Mouse (Mus musculus): ENCODE results near the gene Dll4. TPM values are rescaled to one million over a fixed set of nuclear protein-coding genes. Genes with fewer than 3 reads are reported as not detected.

The Dll4 gene
- total RNA-seq, 2 experiments from 2014 or later, result 16.7 to 22.5 TPM

GRCm38 (mm10) chr2:119367346-119367745 lies 41.8 kb downstream of the Dll4 start:
- intact Hi-C loops (cut with DNase I), result no loop called here

DNA sequence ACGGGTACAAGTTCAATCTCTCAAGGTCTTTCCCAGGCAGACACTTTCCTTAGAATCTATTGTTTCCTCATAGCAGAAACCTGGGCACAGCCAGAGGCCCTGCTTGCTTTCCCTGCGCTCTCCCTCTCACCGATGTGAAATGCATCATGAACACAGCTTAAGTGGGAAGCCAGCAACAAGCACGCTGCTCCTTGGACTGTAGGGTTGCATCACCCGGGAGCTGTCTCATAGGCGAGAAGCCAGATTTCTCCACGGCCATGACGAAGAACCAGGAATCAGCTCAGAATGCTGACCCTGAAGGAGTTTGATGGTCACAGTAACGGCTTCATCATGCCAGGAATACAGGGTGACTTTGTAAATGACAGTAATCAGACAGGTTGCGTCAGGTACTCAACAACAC lies 44.5 kb downstream of the Dll4 start:
- DNase-seq (ENCODE audit: low spot score), result no peak
- intact Hi-C loops (cut with DNase I), result no loop called here

More at GRCm38 (mm10) chr2:119367346-119367745, 41.8 kb downstream of the Dll4 start:
- no peak for DNase-seq (ENCODE audit: low spot score)

GRCm38 (mm10) chr2:119377286-119377685 lies 51.7 kb downstream of the Dll4 start:
- DNase-seq (ENCODE audit: low spot score), result no peak
- intact Hi-C loops (cut with DNase I), result no loop called here

DNA sequence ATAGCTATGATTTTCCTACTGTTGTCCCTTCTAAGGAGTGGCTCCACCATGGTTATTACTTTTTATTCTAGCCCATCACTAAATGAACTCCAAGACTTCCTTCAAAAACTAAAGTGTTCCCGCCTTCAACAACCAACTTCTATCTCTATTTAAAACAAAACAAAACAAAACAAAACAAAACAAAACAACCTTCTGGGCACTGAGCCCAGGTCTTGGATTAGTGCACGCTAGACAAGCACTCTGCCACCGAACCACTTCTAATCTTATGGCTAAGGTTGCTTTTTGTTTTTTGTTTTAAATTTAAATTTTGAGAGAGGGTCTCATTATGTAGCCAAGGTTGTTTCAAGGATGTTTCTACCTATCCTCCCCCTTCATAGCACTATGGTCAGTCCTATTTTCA lies 52.2 kb downstream of the Dll4 start:
- no peak for DNase-seq (ENCODE audit: low spot score)
- intact Hi-C loops (cut with DNase I), result no loop called here

- intact Hi-C loops (cut with DNase I), result no loop called here
- DNase-seq (ENCODE audit: low spot score), result no peak
Observed at GRCm38 (mm10) chr2:119379455-119379854, 53.9 kb downstream of the Dll4 start.

Other genes starting within 250 kb of the Dll4 start
- 1 to 10 TPM; 1.0 to 1.3 TPM for gene Rad51, start 213.0 kb upstream of the Dll4 start, total RNA-seq (2021)
- 10 to 100 TPM; 18.7 to 20.2 TPM for gene Rmdn3, start 168.8 kb upstream of the Dll4 start, total RNA-seq (2021)
- gene Gchfr, start 158.0 kb upstream of the Dll4 start, total RNA-seq (2021), result 1 to 10 TPM; 4.4 to 6.0 TPM
- under 1 TPM in 1 of 2 experiments, not detected in 1; 0.08 TPM for gene Gm14137, start 151.3 kb upstream of the Dll4 start, total RNA-seq (2021)
- 10 to 100 TPM; 11.8 to 13.8 TPM for gene Zfyve19, start 117.2 kb upstream of the Dll4 start, total RNA-seq (2021)
- 1 to 10 TPM; 8.2 to 8.3 TPM for gene Dnajc17, start 117.0 kb upstream of the Dll4 start, total RNA-seq (2021)
- not detected for gene Ppp1r14d, start 95.9 kb upstream of the Dll4 start, total RNA-seq (2021)
- not detected for gene Spint1, start 88.4 kb upstream of the Dll4 start, total RNA-seq (2021)
- not detected for gene Rhov, start 54.5 kb upstream of the Dll4 start, total RNA-seq (2021)
- gene Vps18, start 37.0 kb upstream of the Dll4 start, total RNA-seq (2021), result 10 to 100 TPM; 11.9 to 13.0 TPM
- gene Chac1, start 25.4 kb downstream of the Dll4 start, total RNA-seq (2021), result 1 to 10 TPM; 7.2 to 9.3 TPM
- gene Ino80, start 151.9 kb downstream of the Dll4 start, total RNA-seq (2021), result 10 to 100 TPM in 1 of 2 experiments, 1 to 10 TPM in 1; 10.0 to 11.6 TPM
- under 1 TPM; 0.17 to 0.18 TPM for gene Exd1, start 221.8 kb downstream of the Dll4 start, total RNA-seq (2021)
- gene Chp1, start 221.9 kb downstream of the Dll4 start, total RNA-seq (2021), result 10 to 100 TPM; 88.0 to 92.5 TPM